Mouse (Mus musculus): Measurements from ENCODE around the gene Nacc1.

Gene Nacc1

DNA sequence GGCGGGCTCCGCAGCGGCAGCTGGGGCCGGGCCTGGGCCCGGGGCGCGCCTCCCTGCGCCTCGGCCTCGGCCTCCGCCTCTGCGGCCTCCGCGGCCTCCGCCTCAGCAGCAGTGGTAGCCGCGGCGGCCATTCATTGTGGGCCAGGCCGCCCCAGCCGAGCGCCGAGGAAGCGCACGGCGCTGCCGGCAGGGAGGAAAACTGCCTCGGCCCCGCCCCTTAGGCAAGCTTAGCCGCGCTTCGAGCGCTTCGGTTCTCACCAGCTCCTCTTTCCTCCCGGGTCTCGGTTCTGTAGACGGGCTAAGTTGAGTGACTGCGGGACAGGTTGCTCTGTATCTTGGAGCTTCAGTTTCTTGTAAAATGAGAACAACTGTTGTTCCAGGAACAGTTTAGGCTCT lies at the start of gene Nacc1:
Nacc1 (minus strand) TSS at position 158 of the 396 bp plus-strand sequence.
- peak; percentile 84 for DNase-seq

GRCm38 (mm10) chr8:84736521-84736920 lies 48.9 kb upstream of the Nacc1 start:
- no peak for DNase-seq

GRCm38 (mm10) chr8:84735597-84735996 lies 47.9 kb upstream of the Nacc1 start:
- DNase-seq = no peak

DNA sequence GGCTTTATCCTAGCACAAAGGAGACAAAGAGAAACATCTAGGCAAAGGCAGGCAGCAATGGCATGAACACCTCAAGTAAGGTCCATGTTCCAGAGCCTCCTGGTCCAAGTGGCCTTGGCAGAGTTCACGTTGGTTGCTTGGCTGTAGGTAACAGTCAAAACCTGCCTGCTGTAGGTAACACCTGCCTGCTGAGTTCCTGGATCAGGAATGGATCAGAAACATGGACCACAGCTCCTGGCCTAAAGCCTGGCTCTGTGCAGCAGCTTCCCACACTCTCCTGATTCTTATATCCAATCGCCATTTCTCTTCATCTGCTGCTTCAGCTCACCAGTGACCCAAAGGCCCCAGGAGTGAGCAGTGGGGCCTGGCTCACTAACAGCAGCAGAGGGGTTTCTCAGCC lies 47.0 kb upstream of the Nacc1 start:
- DNase-seq = no peak

GRCm38 (mm10) chr8:84733959-84734358 lies 46.3 kb upstream of the Nacc1 start:
- no peak for DNase-seq

GRCm38 (mm10) chr8:84732996-84733395 lies 45.3 kb upstream of the Nacc1 start:
- DNase-seq = no peak

- DNase-seq = no peak
These were observed 44.9 kb upstream of the Nacc1 start for GRCm38 (mm10) chr8:84732545-84732944.

DNA sequence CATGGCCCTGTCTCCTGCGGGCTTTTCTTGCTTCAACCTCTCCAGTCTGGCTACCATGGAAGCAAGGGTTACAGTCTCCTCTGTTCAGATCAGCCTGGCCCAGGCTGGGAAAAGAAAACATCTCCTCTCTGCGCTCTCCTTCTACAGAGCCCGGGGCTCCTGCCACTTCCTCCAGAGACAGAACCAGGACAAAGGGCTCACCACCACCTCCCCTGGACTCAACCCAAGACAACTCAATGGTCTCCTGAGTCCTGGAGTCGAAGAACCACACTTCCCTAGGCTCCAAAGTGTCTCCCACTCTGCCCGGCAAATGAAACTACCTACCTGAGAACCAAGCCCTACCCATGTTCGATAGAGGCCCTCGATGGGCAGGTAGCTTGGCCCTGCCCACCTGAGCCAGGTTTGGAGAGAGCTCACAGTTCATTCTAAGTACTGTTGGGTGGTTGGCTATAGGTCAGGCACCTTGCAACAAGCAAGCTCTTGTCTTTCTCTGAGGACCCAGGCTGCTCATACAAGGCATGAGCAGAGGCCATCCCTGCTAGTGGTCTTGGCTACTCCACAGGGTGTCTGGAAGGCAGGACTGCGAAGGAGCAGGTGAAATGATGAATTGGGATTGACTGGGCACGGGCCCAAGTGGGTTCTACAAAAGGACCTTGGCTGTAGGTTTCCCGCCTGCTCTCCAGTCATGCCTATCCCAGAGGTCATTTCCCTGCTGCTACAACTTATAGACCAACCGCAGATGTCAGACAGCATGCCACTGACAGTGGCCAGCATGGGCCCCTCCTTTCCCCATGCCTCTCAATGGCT lies 43.9 kb upstream of the Nacc1 start:
- DNase-seq = no peak

DNA sequence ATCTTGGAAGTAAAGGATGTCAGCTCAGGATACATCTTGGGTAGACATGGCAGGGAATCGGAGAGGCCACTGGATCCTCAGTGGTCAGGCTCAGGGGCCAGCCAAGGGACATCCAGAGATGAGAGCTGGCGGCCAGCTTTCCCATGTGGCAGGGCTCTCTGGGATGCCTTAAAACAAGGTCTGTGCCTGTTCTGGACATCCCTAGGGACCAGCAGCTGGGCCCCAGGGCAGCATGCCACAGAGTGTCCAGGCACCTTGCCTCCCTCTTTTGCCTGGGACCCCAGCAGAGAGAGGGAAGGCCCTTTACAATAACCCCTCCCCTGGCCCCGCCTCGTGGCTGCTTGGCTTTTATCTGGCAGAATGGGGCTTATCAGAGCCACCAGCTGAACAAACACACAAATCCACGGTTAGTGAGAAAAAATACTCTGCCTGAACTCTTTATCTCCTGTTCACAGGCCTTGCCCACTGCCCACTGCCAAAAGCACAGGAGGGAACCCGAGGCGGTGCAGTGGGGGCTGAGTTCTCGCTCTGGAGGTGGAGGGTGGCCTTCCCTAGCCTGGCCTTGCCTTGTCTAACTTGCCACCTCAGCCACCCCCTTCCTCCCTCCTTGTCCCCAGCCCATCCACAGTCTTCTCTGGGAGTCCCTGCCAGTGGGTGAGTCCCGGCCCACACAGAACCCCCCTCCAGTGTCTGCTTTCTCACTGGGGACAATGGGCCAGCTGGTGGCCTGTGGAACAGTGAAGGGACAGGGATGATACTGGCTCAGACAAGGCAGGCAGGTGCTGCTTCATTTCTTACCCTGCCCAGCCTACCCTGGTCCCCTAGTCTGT lies 43.1 kb upstream of the Nacc1 start:
- no peak for DNase-seq

DNA sequence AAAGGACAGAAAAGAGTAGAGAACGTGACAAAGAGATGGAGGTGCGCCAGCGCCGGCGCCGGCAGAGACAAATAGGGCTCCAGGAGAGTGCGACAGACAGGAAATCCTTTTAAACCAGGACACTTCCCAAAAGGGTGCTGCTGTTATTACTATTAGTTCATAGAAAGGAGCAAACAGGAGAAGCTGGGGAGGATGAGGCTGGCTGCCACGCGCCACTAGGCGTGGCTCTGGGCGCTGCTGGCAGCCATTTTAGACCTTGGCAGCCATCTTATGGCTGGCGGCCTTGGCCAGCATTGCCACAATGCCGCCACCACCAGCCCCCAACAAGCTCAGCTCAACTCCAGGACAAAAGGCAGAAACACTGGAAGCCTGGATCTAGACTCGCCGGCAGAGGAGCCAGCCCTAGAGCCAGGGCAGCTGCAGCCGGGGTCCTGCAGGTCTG lies 42.3 kb upstream of the Nacc1 start:
- no peak for DNase-seq

DNA sequence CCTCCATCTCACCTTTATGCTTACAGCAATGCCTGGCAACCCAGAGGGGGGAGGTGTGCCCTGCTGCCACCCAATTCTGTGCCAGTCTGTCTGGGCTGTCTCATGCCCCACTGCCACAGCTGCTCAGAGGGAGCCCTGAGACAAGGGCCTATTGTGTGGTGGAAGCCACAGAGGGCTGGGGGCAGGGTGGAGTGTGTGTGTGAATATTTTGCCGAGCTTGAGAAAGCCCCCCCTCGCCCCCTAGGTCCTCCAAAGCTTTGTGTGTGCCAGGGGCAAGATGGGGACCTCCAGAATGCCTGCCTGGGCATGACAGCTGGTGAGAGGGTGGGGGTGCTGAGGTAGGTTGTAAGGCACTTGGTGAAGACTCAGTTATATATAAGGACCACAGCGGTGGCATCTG lies 40.8 kb upstream of the Nacc1 start:
- peak; percentile 79 for DNase-seq

GRCm38 (mm10) chr8:84725941-84726259 lies 38.2 kb upstream of the Nacc1 start:
- peak; percentile 69 for DNase-seq

DNA sequence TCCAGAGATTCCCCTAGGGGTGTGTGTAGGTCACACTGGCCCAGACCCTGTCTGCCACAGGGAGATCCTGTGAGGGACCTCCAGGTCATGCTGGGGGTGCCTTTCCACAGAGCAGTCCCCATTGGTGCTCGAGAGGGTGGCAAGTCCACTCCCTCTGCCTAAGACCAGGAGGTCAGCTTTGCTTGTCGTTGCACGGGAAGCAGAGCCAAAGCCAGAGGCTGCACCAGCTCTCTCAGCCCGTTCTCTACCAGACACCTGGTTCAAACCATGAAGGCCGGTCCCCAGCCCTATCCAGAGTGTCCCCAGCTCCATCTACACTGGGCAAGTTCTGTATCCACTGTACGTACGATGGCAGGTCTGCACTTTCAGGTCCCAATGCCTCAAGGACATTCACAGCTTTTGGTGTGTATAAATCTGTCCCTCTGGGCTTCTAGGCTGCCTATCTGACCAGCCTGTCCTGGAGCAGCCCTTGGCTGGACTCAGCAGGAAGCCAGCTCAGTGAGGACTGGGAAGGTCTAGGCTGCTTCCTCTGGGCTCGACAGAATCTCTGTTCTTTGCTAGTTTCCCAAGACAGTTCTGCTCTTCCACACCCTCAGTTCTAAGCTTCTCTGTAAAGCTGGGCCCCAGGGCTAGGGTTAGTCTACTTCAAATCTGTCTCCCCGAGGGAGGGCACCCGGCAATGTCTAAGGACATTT lies 37.7 kb upstream of the Nacc1 start:
- no peak for DNase-seq

DNA sequence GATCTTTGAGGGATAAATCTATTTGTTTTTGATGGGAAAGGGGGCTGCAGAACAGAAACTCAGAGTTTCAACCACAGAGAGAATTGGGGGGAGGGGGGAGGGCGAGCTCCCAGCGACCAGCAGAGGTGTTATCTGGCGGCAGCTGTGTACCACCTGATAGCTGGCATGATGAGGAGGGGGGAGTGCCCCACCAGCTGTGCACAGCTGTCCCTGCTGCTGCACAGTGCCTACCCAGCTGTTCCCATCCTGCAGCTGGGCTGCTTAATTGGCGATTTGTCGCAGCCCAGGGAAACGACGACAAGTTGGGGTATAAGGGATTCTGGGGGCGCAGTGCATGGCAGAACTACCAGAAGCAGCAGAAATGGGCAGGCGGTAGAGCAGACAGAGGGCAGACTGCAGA lies 37.0 kb upstream of the Nacc1 start:
- no peak for DNase-seq

- DNase-seq = no peak
These were observed 35.9 kb upstream of the Nacc1 start for GRCm38 (mm10) chr8:84723571-84723900.

GRCm38 (mm10) chr8:84722850-84723570 lies 35.3 kb upstream of the Nacc1 start, which contains the start of gene G430095P16Rik:
Gene G430095P16Rik, plus strand, starts transcription at chr8:84723007.
- peak; percentile 88 for DNase-seq

- DNase-seq = no peak
These were observed 34.8 kb upstream of the Nacc1 start for GRCm38 (mm10) chr8:84722530-84722849.

DNA sequence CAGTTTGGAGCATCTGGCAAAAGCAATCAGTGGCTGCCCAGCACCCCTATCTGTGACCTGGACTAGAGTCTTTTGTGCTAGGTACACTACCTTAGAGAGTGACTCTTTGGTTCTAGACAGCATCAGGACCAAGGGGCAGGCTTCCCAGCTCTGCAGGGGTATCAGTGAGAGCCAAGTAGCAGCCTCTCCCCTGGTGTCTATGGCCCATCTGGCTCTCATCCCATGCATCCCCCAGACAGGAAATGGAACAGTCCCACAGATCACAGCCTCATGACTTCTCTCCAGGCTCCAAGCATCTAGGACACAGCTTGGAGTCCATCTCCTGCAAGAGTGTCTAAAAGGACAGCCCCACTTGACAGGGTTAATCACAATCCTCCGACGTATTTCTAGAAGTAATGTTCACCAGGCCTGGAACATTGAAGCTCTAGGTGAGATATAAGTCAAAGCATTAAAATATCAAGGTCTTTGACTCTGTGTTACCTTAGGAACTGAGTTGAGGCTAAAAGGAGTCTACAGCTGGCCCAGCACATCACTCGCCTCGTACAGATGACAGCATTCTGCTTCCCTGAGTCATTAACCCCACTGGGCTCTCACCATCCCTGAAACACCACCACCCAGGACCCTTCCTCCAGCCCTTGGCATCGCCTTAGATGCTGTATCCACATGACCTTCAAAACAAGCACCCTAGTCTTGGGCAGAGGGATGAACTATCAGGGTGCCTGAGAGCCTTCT lies 31.5 kb upstream of the Nacc1 start:
- DNase-seq = no peak

GRCm38 (mm10) chr8:84718476-84718875 lies 30.8 kb upstream of the Nacc1 start:
- DNase-seq = no peak

- DNase-seq = no peak
These were observed 29.1 kb upstream of the Nacc1 start for GRCm38 (mm10) chr8:84716790-84717189.

GRCm38 (mm10) chr8:84715893-84716468 lies 28.3 kb upstream of the Nacc1 start:
- no peak for DNase-seq

DNA sequence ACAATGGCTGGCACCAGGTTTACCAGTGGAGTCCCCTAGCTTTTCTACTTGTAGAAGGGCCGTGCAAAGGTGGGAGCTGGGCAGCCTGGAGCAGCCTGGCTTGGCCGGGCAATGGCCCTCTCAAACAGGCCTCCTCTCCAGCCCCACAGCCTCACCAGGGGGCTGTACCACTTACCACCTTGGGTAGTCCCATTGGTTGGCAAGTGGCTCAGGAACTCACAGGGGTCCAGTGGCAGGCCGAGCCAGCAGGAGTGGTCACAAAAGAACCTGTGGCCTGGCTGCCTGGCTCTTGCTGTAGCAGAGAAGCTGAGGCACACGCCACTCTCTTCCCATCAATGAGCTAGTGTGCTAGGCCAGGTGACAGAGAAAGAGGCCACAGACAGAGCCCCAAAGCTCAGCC lies 26.5 kb upstream of the Nacc1 start:
- no peak for DNase-seq
